In genomic region chr10:94133674-94134073, GRCm38 (mm10) we compare ENCODE assay signal across 24 mouse cellular contexts.
"Had no signal": no experiment of that assay in that cellular context is flagged by ENCODE, and none has a peak within 500 bp of the region (broad histone marks: within the 10 kb centered on the region; RNA-seq: fewer than 3 reads in every experiment).

No protein-coding gene starts in this region.

- H3K27ac ChIP-seq: heart, adult 2 months; heart, embryonic 13.5 days; heart, embryonic 15.5 days; hindbrain, embryonic 13.5 days; hindbrain, embryonic 15.5 days; hindbrain, postnatal 0 days; kidney, embryonic 15.5 days; kidney, postnatal 0 days; limb, embryonic 12.5 days had no signal

- H3K27me3 ChIP-seq: heart, embryonic 13.5 days; heart, embryonic 15.5 days; hindbrain, embryonic 13.5 days; hindbrain, embryonic 15.5 days; kidney, embryonic 15.5 days; limb, embryonic 12.5 days had no signal

- H3K4me3 ChIP-seq: heart, adult 2 months; heart, embryonic 13.5 days; heart, embryonic 15.5 days; hindbrain, embryonic 13.5 days; hindbrain, embryonic 15.5 days; kidney, embryonic 15.5 days; limb, embryonic 12.5 days had no signal

- H3K36me3 ChIP-seq: heart, embryonic 15.5 days; hindbrain, embryonic 15.5 days had no signal

- H3K9me3 ChIP-seq: heart, embryonic 13.5 days; heart, embryonic 15.5 days; hindbrain, embryonic 13.5 days; hindbrain, embryonic 15.5 days; kidney, embryonic 15.5 days; limb, embryonic 12.5 days had no signal

- ATAC-seq: forebrain, postnatal 0 days; hindbrain, postnatal 0 days; intestine, embryonic 16.5 days had no signal

- DNase-seq: forebrain, postnatal 0 days; gastrocnemius, postnatal 14 days; gastrocnemius, postnatal 36 days; heart, adult 11 months; heart, adult 2 months; heart, postnatal 14 days; heart, postnatal 36 days; kidney, adult 11 months; kidney, adult 2 months; kidney, adult 9 months; kidney, postnatal 14 days; kidney, postnatal 36 days; layer of hippocampus, adult 9-11 months; layer of hippocampus, postnatal 36 days; liver had no signal

- H3K4me1 ChIP-seq: limb, embryonic 12.5 days had no signal
